Mouse (Mus musculus): ENCODE results near the gene Nlrp4c.
"Not testable (repeated sequence)": the region's sequence is repeated elsewhere in the genome, so short reads cannot be mapped to it uniquely, and the experiment has no call there.

The Nlrp4c gene

GRCm38 (mm10) chr7:6044861-6045260 lies at the start of gene Nlrp4c:
TSS of gene Nlrp4c (plus strand) at chr7:6045161.
- DNase-seq (ENCODE audit: low spot score in 2 of 2): no peak

- no peak for DNase-seq (ENCODE audit: low spot score in 2 of 2)
Observed at GRCm38 (mm10) chr7:6010910-6011309, 34.1 kb upstream of the Nlrp4c start, which contains the start of gene Vmn1r65. TSS of gene Vmn1r65 (minus strand) at chr7:6011010.

- DNase-seq (ENCODE audit: low spot score in 2 of 2): no peak
Observed at GRCm38 (mm10) chr7:6119501-6119900, 74.5 kb downstream of the Nlrp4c start.

- DNase-seq (ENCODE audit: low spot score in 2 of 2): not testable (repeated sequence)
Observed at GRCm38 (mm10) chr7:6120104-6120503, 75.1 kb downstream of the Nlrp4c start.

- not testable (repeated sequence) for DNase-seq (ENCODE audit: low spot score in 2 of 2)
Observed at GRCm38 (mm10) chr7:6121128-6121527, 76.2 kb downstream of the Nlrp4c start.

- peak; percentile 70 to 80 for DNase-seq (ENCODE audit: low spot score in 2 of 2)
Observed at GRCm38 (mm10) chr7:6126690-6127448, 81.9 kb downstream of the Nlrp4c start.

GRCm38 (mm10) chr7:6130346-6130745 lies 85.4 kb downstream of the Nlrp4c start:
- no peak for DNase-seq (ENCODE audit: low spot score in 2 of 2)

- DNase-seq (ENCODE audit: low spot score in 2 of 2): no peak
Observed at GRCm38 (mm10) chr7:6132646-6133045, 87.7 kb downstream of the Nlrp4c start.

- no peak for DNase-seq (ENCODE audit: low spot score in 2 of 2)
Observed at GRCm38 (mm10) chr7:6136497-6136896, 91.5 kb downstream of the Nlrp4c start.

- DNase-seq (ENCODE audit: low spot score in 2 of 2): no peak
Observed at GRCm38 (mm10) chr7:6139295-6139694, 94.3 kb downstream of the Nlrp4c start.

- DNase-seq (ENCODE audit: low spot score in 2 of 2): no peak
Observed at GRCm38 (mm10) chr7:6143991-6144531, 99.1 kb downstream of the Nlrp4c start.

- DNase-seq (ENCODE audit: low spot score in 2 of 2): no peak
Observed at GRCm38 (mm10) chr7:6145423-6146188, 100.6 kb downstream of the Nlrp4c start.

GRCm38 (mm10) chr7:6146194-6146981 lies 101.4 kb downstream of the Nlrp4c start:
- DNase-seq (ENCODE audit: low spot score in 2 of 2): no peak

GRCm38 (mm10) chr7:6146982-6147325 lies 102.0 kb downstream of the Nlrp4c start:
- DNase-seq (ENCODE audit: low spot score in 2 of 2): no peak

- no peak for DNase-seq (ENCODE audit: low spot score in 2 of 2)
Observed at GRCm38 (mm10) chr7:6147688-6148087, 102.7 kb downstream of the Nlrp4c start.

- no peak for DNase-seq (ENCODE audit: low spot score in 2 of 2)
Observed at GRCm38 (mm10) chr7:6151266-6151665, 106.3 kb downstream of the Nlrp4c start.

GRCm38 (mm10) chr7:6152036-6152435 lies 107.1 kb downstream of the Nlrp4c start:
- DNase-seq (ENCODE audit: low spot score in 2 of 2): no peak

- no peak for DNase-seq (ENCODE audit: low spot score in 2 of 2)
Observed at GRCm38 (mm10) chr7:6153131-6153530, 108.2 kb downstream of the Nlrp4c start.

GRCm38 (mm10) chr7:6154164-6154563 lies 109.2 kb downstream of the Nlrp4c start:
- DNase-seq (ENCODE audit: low spot score in 2 of 2): no peak
